Mouse (Mus musculus) heart, adult 11 months (tissue): ENCODE measurements around the gene Bbs4.
"Not testable (repeated sequence)": the region's sequence is repeated elsewhere in the genome, so short reads cannot be mapped to it uniquely, and the experiment has no call there.

Experiments used
- DNase-seq: peaks from one replicate; pipeline ENCODE4 v3.0.0; 2022

The Bbs4 gene

GRCm38 (mm10) chr9:59353253-59353639, at the start of gene Bbs4:
Gene Bbs4 (minus strand): TSS chr9:59353508.
- peak; percentile 99 for DNase-seq

- DNase-seq = peak; percentile 88
Observed at GRCm38 (mm10) chr9:59389086-59389485, 35.8 kb upstream of the Bbs4 start.

GRCm38 (mm10) chr9:59388311-59388710, 35.0 kb upstream of the Bbs4 start:
- DNase-seq = no peak

GRCm38 (mm10) chr9:59387461-59387860, 34.2 kb upstream of the Bbs4 start:
- DNase-seq = no peak

GRCm38 (mm10) chr9:59375626-59376025, 22.3 kb upstream of the Bbs4 start:
- peak; percentile 68 for DNase-seq

GRCm38 (mm10) chr9:59369646-59370045, 16.3 kb upstream of the Bbs4 start:
- DNase-seq = no peak

- no peak for DNase-seq
Observed at GRCm38 (mm10) chr9:59369220-59369619, 15.9 kb upstream of the Bbs4 start.

- DNase-seq = not testable (repeated sequence)
Observed at GRCm38 (mm10) chr9:59360487-59360886, 7.2 kb upstream of the Bbs4 start.

GRCm38 (mm10) chr9:59358041-59358440, 4.7 kb upstream of the Bbs4 start:
- not testable (repeated sequence) for DNase-seq

GRCm38 (mm10) chr9:59352586-59353252, 589 bp downstream of the Bbs4 start:
- no peak for DNase-seq

GRCm38 (mm10) chr9:59346176-59346575, 7.1 kb downstream of the Bbs4 start:
- DNase-seq = no peak

GRCm38 (mm10) chr9:59340002-59340401, 13.3 kb downstream of the Bbs4 start:
- no peak for DNase-seq

- DNase-seq = no peak
Observed at GRCm38 (mm10) chr9:59339107-59339506, 14.2 kb downstream of the Bbs4 start.

- DNase-seq = no peak
Observed at GRCm38 (mm10) chr9:59338411-59338810, 14.9 kb downstream of the Bbs4 start.

- no peak for DNase-seq
Observed at GRCm38 (mm10) chr9:59337889-59338288, 15.4 kb downstream of the Bbs4 start.

GRCm38 (mm10) chr9:59336539-59336938, 16.8 kb downstream of the Bbs4 start:
- DNase-seq = peak; percentile 5

GRCm38 (mm10) chr9:59330055-59330454, 23.3 kb downstream of the Bbs4 start:
- DNase-seq = peak; percentile 70

GRCm38 (mm10) chr9:59324351-59324750, 29.0 kb downstream of the Bbs4 start:
- peak; percentile 66 for DNase-seq

GRCm38 (mm10) chr9:59316206-59316605, 37.1 kb downstream of the Bbs4 start:
- DNase-seq = peak; percentile 61

- DNase-seq = peak; percentile 64
Observed at GRCm38 (mm10) chr9:59311284-59311670, 42.0 kb downstream of the Bbs4 start.

- no peak for DNase-seq
Observed at GRCm38 (mm10) chr9:59310582-59311283, 42.6 kb downstream of the Bbs4 start.

- DNase-seq = peak; percentile 28
Observed at GRCm38 (mm10) chr9:59307890-59308289, 45.4 kb downstream of the Bbs4 start.

GRCm38 (mm10) chr9:59296419-59296818, 56.9 kb downstream of the Bbs4 start:
- DNase-seq = no peak

GRCm38 (mm10) chr9:59292493-59292875, 60.8 kb downstream of the Bbs4 start:
- no peak for DNase-seq
